Mouse (Mus musculus) megakaryocyte progenitor cell, adult 5-6 weeks (primary cell): ENCODE results near the gene Usp17lb. TPM values are rescaled to one million over a fixed set of nuclear protein-coding genes. Genes with fewer than 3 reads are reported as not detected.
"Not testable (repeated sequence)": the region's sequence is repeated elsewhere in the genome, so short reads cannot be mapped to it uniquely, and the experiment has no call there.

Experiments
- ATAC-seq: replicated peaks from 2 replicates; pipeline ENCODE4 v1.8.0; 2016; ENCODE audit warnings: mild to moderate bottlenecking, moderate TSS enrichment, inconsistent platforms; ENCODE audit not compliant: poor library complexity
- total RNA-seq, 2 experiments: library from RNA; stranded (forward) in 1 of 2; stranded (reverse) in 1 of 2; fragments of 157-497, 149-512 nt in 1 of 2; fragments of 200-1000 nt in 1 of 2; gene quantifications; 2 replicates each; pipeline versions ENCODE4 v1.2.3 to v1.2.4; 2015 to 2017

Gene Usp17lb
- total RNA-seq (2015) = not detected in 2 replicates
- total RNA-seq (2017) = not detected in 2 replicates

DNA sequence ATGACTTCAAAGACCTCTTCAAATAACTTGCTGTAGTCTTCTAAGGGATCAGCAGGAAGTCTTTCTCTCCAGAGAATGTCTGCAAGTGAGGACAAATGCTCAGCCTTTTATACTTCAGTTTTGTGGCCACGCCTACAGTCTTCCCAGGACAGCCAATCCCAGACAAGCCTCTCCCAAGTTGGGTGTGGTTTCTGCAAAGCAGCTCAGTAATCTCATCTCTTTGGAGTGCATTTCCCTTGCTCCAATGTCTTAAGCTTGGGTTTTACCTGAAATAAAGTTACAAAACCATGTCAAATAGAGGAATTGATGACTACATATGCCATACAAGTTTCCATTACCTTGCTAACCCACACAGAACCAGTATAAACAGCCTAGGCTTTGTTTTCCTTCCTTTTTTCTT, at the start of gene Usp17lb:
Usp17lb (minus strand) TSS at position 101 of the 400 bp plus-strand sequence.
- ATAC-seq = no peak

DNA sequence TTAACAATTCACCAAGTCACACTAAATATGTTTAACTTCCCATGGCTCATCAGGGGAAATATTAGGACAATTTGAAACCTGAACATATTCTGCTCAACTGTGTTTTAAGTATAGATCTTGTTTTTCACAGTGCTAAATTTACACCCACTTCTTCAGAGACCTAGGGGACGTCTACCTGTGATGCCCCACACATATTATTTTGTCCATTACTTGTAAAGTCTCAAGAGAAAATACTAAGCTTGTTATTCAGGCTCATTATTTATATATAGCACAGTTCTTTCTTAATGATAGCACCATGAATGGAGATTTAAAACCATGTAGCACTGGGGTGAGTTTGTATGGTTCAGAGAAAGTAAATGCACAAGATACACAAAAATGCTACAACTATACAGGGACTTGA, 35.3 kb upstream of the Usp17lb start, which contains the start of gene Olfr665:
Olfr665 (plus strand) TSS at position 301 of the 400 bp plus-strand sequence.
- no peak for ATAC-seq

DNA sequence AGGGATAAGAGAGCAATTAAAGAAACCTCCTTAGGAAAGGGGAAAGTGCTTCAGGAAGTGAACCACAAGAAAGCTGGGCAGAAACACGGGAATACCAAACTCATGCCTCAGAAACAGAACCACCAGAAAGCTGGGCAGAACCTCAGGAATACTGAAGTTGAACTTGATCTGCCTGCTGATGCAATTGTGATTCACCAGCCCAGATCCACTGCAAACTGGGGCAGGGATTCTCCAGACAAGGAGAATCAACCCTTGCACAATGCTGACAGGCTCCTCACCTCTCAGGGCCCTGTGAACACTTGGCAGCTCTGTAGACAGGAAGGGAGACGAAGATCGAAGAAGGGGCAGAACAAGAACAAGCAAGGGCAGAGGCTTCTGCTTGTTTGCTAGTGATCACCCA, 19.0 kb upstream of the Usp17lb start:
- ATAC-seq = no peak

DNA sequence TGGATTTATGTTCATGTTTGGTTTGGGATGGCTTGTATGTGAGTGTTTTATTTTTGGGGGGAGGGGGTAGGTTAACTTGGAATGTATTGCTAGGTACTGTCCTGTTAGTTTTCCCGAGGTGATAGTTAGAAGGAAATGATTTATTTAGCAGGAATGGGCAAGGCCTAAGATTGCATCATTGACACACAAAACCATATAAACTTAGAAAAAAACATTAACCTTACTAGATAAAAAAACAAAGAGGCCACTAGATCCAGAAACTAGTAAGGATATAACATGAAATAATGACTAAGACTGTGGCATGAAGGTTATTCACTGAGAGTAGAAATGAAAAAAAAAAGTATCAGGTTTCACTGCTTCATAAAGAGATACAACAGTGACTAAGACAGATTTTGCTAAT, 15.3 kb upstream of the Usp17lb start:
- no peak for ATAC-seq

GRCm38 (mm10) chr7:104856709-104857108, 14.3 kb upstream of the Usp17lb start, which contains the start of gene Usp17la:
Gene Usp17la, plus strand, starts transcription at chr7:104857009.
- ATAC-seq = not testable (repeated sequence)

- no peak for ATAC-seq
These were observed 12.9 kb upstream of the Usp17lb start for GRCm38 (mm10) chr7:104855248-104855750.

DNA sequence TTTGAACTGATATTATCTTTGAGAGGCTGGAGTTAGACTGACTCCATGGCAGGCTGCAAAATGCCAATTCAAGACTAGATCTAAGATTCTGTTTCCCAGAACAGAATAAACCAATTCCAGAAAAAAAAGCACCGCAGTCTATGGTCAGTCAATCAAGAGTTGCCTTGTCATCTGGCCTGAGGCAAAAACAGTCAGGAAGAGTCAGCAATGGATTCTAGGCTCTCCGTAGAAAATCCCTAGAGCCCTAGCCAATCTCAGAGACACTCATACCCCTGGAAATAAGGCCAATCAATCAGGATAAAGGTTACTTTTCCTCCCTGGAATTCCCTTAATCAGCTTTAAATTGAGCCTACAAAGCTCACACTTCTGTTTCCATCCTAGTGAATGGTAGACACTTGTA, 9.1 kb upstream of the Usp17lb start:
- ATAC-seq = not testable (repeated sequence)

DNA sequence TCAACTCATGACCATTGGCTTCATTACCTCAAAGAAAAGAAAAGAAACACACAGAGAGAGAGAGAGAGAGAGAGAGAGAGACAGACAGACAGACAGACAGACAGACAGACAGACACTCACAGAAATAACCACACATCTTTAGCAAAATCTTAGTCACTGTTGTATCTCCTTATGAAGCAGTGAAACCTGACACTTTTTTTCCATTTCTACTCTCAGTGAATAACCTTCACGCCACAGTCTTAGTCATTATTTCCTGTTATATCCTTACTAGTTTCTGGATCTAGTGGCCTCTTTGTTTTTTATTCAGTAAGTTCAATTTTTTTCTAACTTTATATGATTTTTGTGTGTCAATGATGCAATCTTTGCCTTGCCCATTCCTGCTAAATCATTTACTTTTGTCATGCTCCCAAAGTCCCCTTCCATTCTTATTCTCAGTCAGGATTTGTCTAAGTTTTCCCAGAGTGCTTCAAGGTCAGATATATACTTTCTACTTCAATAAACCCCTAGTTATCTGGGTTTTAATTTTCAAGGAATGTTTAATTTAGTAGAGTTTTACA, 1.4 kb upstream of the Usp17lb start:
- no peak for ATAC-seq

DNA sequence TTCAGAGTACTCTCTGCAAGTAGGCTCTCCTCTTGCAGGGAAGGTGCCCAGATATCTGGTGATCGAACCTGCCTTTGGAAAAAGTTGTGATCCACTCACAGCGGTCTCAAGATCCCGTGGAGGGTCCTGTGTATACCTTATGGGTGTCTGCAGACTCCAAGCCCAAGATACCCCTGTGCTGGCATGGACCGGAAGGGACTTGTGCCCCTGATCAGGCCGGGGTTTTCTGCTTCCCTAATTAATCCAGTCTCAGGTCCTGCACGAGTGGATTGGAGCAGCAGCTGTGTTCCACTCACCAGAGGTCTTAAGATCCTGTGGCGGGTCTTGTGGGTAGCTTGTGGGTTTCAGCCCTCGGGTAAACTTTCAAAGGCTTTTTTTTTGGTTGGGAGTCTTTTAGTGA, 32.1 kb downstream of the Usp17lb start:
- ATAC-seq = not testable (repeated sequence)

DNA sequence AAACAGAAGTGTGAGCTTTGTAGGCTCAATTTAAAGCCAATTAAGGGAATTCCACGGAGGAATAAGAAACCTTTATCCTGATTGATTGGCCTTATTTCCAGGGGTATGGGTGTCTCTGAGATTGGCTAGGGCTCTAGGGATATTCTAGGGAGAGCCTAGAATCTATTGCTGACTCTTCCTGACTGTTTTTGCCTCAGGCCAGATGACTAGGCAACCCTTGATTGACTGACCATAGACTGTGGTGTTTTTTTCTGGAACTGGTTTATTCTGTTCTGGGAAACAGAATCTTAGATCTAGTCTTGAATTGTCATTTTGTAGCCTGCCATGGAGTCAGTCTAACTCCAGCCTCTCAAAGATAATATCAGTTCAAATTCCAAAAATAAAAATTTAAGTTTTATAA, 51.6 kb downstream of the Usp17lb start:
- no peak for ATAC-seq

Other genes with a start within 250 kb of the Usp17lb start
- not detected in 2 replicates for gene Olfr655, start 240.8 kb downstream of the Usp17lb start, total RNA-seq (2015)
- 0.62 TPM in 1 of 2 replicates, not detected in the other for gene Olfr655, start 240.8 kb downstream of the Usp17lb start, total RNA-seq (2017)
- gene Olfr656, start 228.6 kb downstream of the Usp17lb start, total RNA-seq (2015) = not detected in 2 replicates
- gene Olfr656, start 228.6 kb downstream of the Usp17lb start, total RNA-seq (2017) = not detected in 2 replicates
- gene Olfr657, start 217.8 kb downstream of the Usp17lb start, total RNA-seq (2015) = not detected in 2 replicates
- not detected in 2 replicates for gene Olfr657, start 217.8 kb downstream of the Usp17lb start, total RNA-seq (2017)
- gene Olfr658, start 195.3 kb downstream of the Usp17lb start, total RNA-seq (2015) = 0.77 and 0.85 TPM in 2 replicates
- 0.14 and 0.25 TPM in 2 replicates for gene Olfr658, start 195.3 kb downstream of the Usp17lb start, total RNA-seq (2017)
- not detected in 2 replicates for gene Olfr659, start 175.8 kb downstream of the Usp17lb start, total RNA-seq (2015)
- gene Olfr659, start 175.8 kb downstream of the Usp17lb start, total RNA-seq (2017) = not detected in 2 replicates
- gene Olfr661, start 156.1 kb downstream of the Usp17lb start, total RNA-seq (2015) = not detected in 2 replicates
- not detected in 2 replicates for gene Olfr661, start 156.1 kb downstream of the Usp17lb start, total RNA-seq (2017)
- not detected in 2 replicates for gene Usp17le, start 65.1 kb downstream of the Usp17lb start, total RNA-seq (2015)
- gene Usp17le, start 65.1 kb downstream of the Usp17lb start, total RNA-seq (2017) = not detected in 2 replicates
- gene Usp17la, start 14.4 kb upstream of the Usp17lb start, total RNA-seq (2015) = not detected in 2 replicates
- gene Usp17la, start 14.4 kb upstream of the Usp17lb start, total RNA-seq (2017) = not detected in 2 replicates
- gene Olfr665, start 35.4 kb upstream of the Usp17lb start, total RNA-seq (2015) = not detected in 2 replicates
- gene Olfr665, start 35.4 kb upstream of the Usp17lb start, total RNA-seq (2017) = not detected in 2 replicates
- gene Olfr666, start 53.3 kb upstream of the Usp17lb start, total RNA-seq (2015) = not detected in 2 replicates
- not detected in 2 replicates for gene Olfr666, start 53.3 kb upstream of the Usp17lb start, total RNA-seq (2017)
- not detected in 2 replicates for gene Olfr667, start 78.9 kb upstream of the Usp17lb start, total RNA-seq (2015)
- gene Olfr667, start 78.9 kb upstream of the Usp17lb start, total RNA-seq (2017) = not detected in 2 replicates
- not detected in 2 replicates for gene Olfr668, start 85.5 kb upstream of the Usp17lb start, total RNA-seq (2015)
- not detected in 2 replicates for gene Olfr668, start 85.5 kb upstream of the Usp17lb start, total RNA-seq (2017)
- not detected in 2 replicates for gene Olfr669, start 91.6 kb upstream of the Usp17lb start, total RNA-seq (2015)
- not detected in 2 replicates for gene Olfr669, start 91.6 kb upstream of the Usp17lb start, total RNA-seq (2017)
- gene Olfr670, start 120.0 kb upstream of the Usp17lb start, total RNA-seq (2015) = not detected in 2 replicates
- gene Olfr670, start 120.0 kb upstream of the Usp17lb start, total RNA-seq (2017) = not detected in 2 replicates
- not detected in 2 replicates for gene Olfr671, start 136.5 kb upstream of the Usp17lb start, total RNA-seq (2015)
- gene Olfr671, start 136.5 kb upstream of the Usp17lb start, total RNA-seq (2017) = not detected in 2 replicates
- not detected in 2 replicates for gene Olfr672, start 159.4 kb upstream of the Usp17lb start, total RNA-seq (2015)
- gene Olfr672, start 159.4 kb upstream of the Usp17lb start, total RNA-seq (2017) = not detected in 2 replicates
- gene Olfr675, start 185.9 kb upstream of the Usp17lb start, total RNA-seq (2015) = not detected in 2 replicates
- gene Olfr675, start 185.9 kb upstream of the Usp17lb start, total RNA-seq (2017) = not detected in 2 replicates
- gene Olfr676, start 190.1 kb upstream of the Usp17lb start, total RNA-seq (2015) = not detected in 2 replicates
- gene Olfr676, start 190.1 kb upstream of the Usp17lb start, total RNA-seq (2017) = not detected in 2 replicates
- not detected in 2 replicates for gene Olfr677, start 208.8 kb upstream of the Usp17lb start, total RNA-seq (2015)
- not detected in 2 replicates for gene Olfr677, start 208.8 kb upstream of the Usp17lb start, total RNA-seq (2017)
- gene Olfr678, start 221.9 kb upstream of the Usp17lb start, total RNA-seq (2015) = not detected in 2 replicates
- gene Olfr678, start 221.9 kb upstream of the Usp17lb start, total RNA-seq (2017) = not detected in 2 replicates
- not detected in 2 replicates for gene Olfr679, start 238.6 kb upstream of the Usp17lb start, total RNA-seq (2015)
- gene Olfr679, start 238.6 kb upstream of the Usp17lb start, total RNA-seq (2017) = not detected in 2 replicates